In genomic region chr4:53316796-53317452, GRCm38 (mm10) we compare ENCODE assay signal across 12 mouse cellular contexts.
DNase-seq lines count a peak whose midpoint lies in the region; ATAC-seq lines count a peak whose summit lies in the region.
"Had no signal": no experiment of that assay in that cellular context is flagged by ENCODE, and none has a peak within 500 bp of the region (broad histone marks: within the 10 kb centered on the region; RNA-seq: fewer than 3 reads in every experiment).

No protein-coding gene starts in this region.

- H3K27me3 ChIP-seq in limb, embryonic 11.5 days (ENCODE audit: control insufficient read depth, insufficient read depth, low read length): no peaks in the 10 kb centered on the region
- no peaks in the 10 kb centered on the region for H3K27me3 ChIP-seq in limb, embryonic 10.5 days (ENCODE audit: low read depth, poor library complexity, severe bottlenecking)
- H3K27me3 ChIP-seq in forebrain, embryonic 15.5 days: no peaks in the 10 kb centered on the region
- H3K27me3 ChIP-seq in midbrain, embryonic 14.5 days (ENCODE audit: control insufficient read depth, insufficient read depth, low read length): no peaks in the 10 kb centered on the region

- no peaks in the 10 kb centered on the region for H3K9me3 ChIP-seq in limb, embryonic 11.5 days (ENCODE audit: control insufficient read depth, low read length)
- H3K9me3 ChIP-seq in limb, embryonic 10.5 days (replicated peaks): no peaks in the 10 kb centered on the region
- H3K9me3 ChIP-seq in forebrain, embryonic 15.5 days: no peaks in the 10 kb centered on the region
- H3K9me3 ChIP-seq in midbrain, embryonic 14.5 days (ENCODE audit: control insufficient read depth, low read length): no peaks in the 10 kb centered on the region
- H3K9me3 ChIP-seq: G1E had no signal

- no peak overlapping the region for H3K27ac ChIP-seq in limb, embryonic 11.5 days (replicated peaks; ENCODE audit: low read depth, low read length)
- no peak overlapping the region for H3K27ac ChIP-seq in limb, embryonic 10.5 days
- H3K27ac ChIP-seq in forebrain, embryonic 15.5 days (replicated peaks): peak overlapping the region; percentile 63
- peak overlapping the region; percentile 55 for H3K27ac ChIP-seq in midbrain, embryonic 14.5 days (replicated peaks; ENCODE audit: low read depth, low read length)
- H3K27ac ChIP-seq: liver, embryonic 14.5 days had no signal

- peaks cover 5% of the 10 kb centered on the region; the same call in 1 of the 2 replicates for H3K4me1 ChIP-seq in limb, embryonic 11.5 days (ENCODE audit: control insufficient read depth, insufficient read depth, low read length)
- peaks cover 8% of the 10 kb centered on the region; the same call in 1 of the 2 replicates for H3K4me1 ChIP-seq in limb, embryonic 10.5 days
- H3K4me1 ChIP-seq in forebrain, embryonic 15.5 days: peaks cover 30% of the 10 kb centered on the region
- 0 out of 2 replicates have a peak, but pooled peaks cover 6% of the 10 kb centered on the region for H3K4me1 ChIP-seq in midbrain, embryonic 14.5 days (ENCODE audit: control insufficient read depth, insufficient read depth, low read length)

- no peak overlapping the region for H3K4me3 ChIP-seq in limb, embryonic 11.5 days (ENCODE audit: low read depth, low read length)
- no peak overlapping the region for H3K4me3 ChIP-seq in limb, embryonic 10.5 days
- no peak overlapping the region for H3K4me3 ChIP-seq in forebrain, embryonic 15.5 days
- no peak overlapping the region for H3K4me3 ChIP-seq in midbrain, embryonic 14.5 days (replicated peaks; ENCODE audit: low read depth, low read length)

- H3K4me2 ChIP-seq in limb, embryonic 11.5 days (ENCODE audit: low read depth, severe bottlenecking): no peak overlapping the region
- no peak overlapping the region for H3K4me2 ChIP-seq in forebrain, embryonic 15.5 days (replicated peaks)
- no peak overlapping the region for H3K4me2 ChIP-seq in midbrain, embryonic 14.5 days (ENCODE audit: low read length)

- H3K9ac ChIP-seq in limb, embryonic 11.5 days (ENCODE audit: low read length): no peak overlapping the region
- no peak overlapping the region for H3K9ac ChIP-seq in forebrain, embryonic 15.5 days (replicated peaks)
- no peak overlapping the region for H3K9ac ChIP-seq in midbrain, embryonic 14.5 days (replicated peaks; ENCODE audit: low read length)
- H3K9ac ChIP-seq: liver, embryonic 14.5 days had no signal

- WGBS in limb, embryonic 11.5 days: 78% methylated on average over 14 of the region's 14 CpGs
- 79% methylated on average over 14 of the region's 14 CpGs for WGBS in limb, embryonic 10.5 days
- 78% methylated on average over 14 of the region's 14 CpGs for WGBS in forebrain, embryonic 15.5 days
- WGBS in midbrain, embryonic 14.5 days: 79% methylated on average over 14 of the region's 14 CpGs

- DNase-seq in limb, embryonic 11.5 days (ENCODE audit: low spot score): peak; percentile 30
- DNase-seq in limb, embryonic 10.5 days (ENCODE audit: low spot score): no peak
- DNase-seq in Muller cell, postnatal 12 days (ENCODE audit: inconsistent ontology term): peak; percentile 21
- no peak for DNase-seq in midbrain, embryonic 14.5 days
- no peak for DNase-seq in MN1 (ENCODE audit: low spot score)
- DNase-seq in layer of hippocampus, adult 9-11 months: no peak
- DNase-seq in kidney, postnatal 25 days: no peak
- DNase-seq: kidney, adult 2 months; thymus, postnatal 14 days had no signal

- no peak for ATAC-seq in limb, embryonic 11.5 days (ENCODE audit: insufficient number of reproducible peaks, low FRiP score, low TSS enrichment, low read depth)
- peak; percentile 45 for ATAC-seq in forebrain, embryonic 15.5 days (replicated peaks)
- no peak for ATAC-seq in midbrain, embryonic 14.5 days (ENCODE audit: low FRiP score, low TSS enrichment)

- H3K36me3 ChIP-seq in limb, embryonic 11.5 days (ENCODE audit: control insufficient read depth, insufficient read depth, low read length): no peaks in the 10 kb centered on the region
- no peaks in the 10 kb centered on the region for H3K36me3 ChIP-seq in limb, embryonic 10.5 days
- no peaks in the 10 kb centered on the region for H3K36me3 ChIP-seq in forebrain, embryonic 15.5 days
- H3K36me3 ChIP-seq in midbrain, embryonic 14.5 days (ENCODE audit: control insufficient read depth, insufficient read depth, low read length): no peaks in the 10 kb centered on the region
- H3K36me3 ChIP-seq: G1E had no signal

Comparison
In these comparisons a context has a peak if more than half of its experiments do, and no peak if none do; other contexts are left out.
1. DNase-seq: peak in limb, embryonic 11.5 days (single experiment) and Muller cell, postnatal 12 days (single experiment); none in limb, embryonic 10.5 days (single experiment), midbrain, embryonic 14.5 days (single experiment), MN1 (single experiment), layer of hippocampus, adult 9-11 months (single experiment) and kidney, postnatal 25 days (0 of 2).
2. H3K27ac ChIP-seq: peak in forebrain, embryonic 15.5 days (single experiment) and midbrain, embryonic 14.5 days (single experiment); none in limb, embryonic 11.5 days (single experiment) and limb, embryonic 10.5 days (single experiment).